Comparison of ENCODE assay signal across 10 mouse cellular contexts in genomic region chr11:101936421-101936820, GRCm38 (mm10). TPM values are rescaled to one million over a fixed set of nuclear protein-coding genes. Genes with fewer than 3 reads are reported as not detected.
A peak's percentile ranks its signal among the peaks of the same experiment; 100 is the strongest.
DNase-seq lines count a peak whose midpoint lies in the region; ATAC-seq and TF ChIP-seq lines count a peak whose summit lies in the region.
"Had no signal": no experiment of that assay in that cellular context is flagged by ENCODE, and none has a peak within 500 bp of the region (broad histone marks: within the 10 kb centered on the region; RNA-seq: fewer than 3 reads in every experiment).

No protein-coding gene starts in this region.

- intact Hi-C loops in heart, postnatal 10 days (cut with DNase I) = no loop called here

- no peak for TF ChIP-seq CTCF in small intestine, adult 2 months (IDR thresholded peaks at IDR 0.05; ENCODE audit: extremely low read depth, insufficient read length, insufficient replicate concordance, low read depth, low read length)

- no peak overlapping the region for H3K27ac ChIP-seq in heart, embryonic 10.5 days
- no peak overlapping the region for H3K27ac ChIP-seq in midbrain, embryonic 11.5 days (ENCODE audit: low read depth, low read length)
- no peak overlapping the region for H3K27ac ChIP-seq in midbrain, embryonic 13.5 days
- H3K27ac ChIP-seq in hindbrain, embryonic 15.5 days (replicated peaks) = no peak overlapping the region
- H3K27ac ChIP-seq in small intestine, adult 2 months (ENCODE audit: insufficient read depth, low read depth, low read length) = peak overlapping the region; percentile 6; the same call in 1 of the 2 replicates

- ATAC-seq in midbrain, embryonic 11.5 days (ENCODE audit: low FRiP score) = no peak
- ATAC-seq in midbrain, embryonic 13.5 days = no peak
- ATAC-seq in hindbrain, embryonic 15.5 days (ENCODE audit: low FRiP score, low read depth) = no peak

- 27% methylated on average over 7 of the region's 7 CpGs for WGBS in heart, embryonic 10.5 days
- WGBS in midbrain, embryonic 11.5 days = 26% methylated on average over 7 of the region's 7 CpGs
- 32% methylated on average over 7 of the region's 7 CpGs for WGBS in midbrain, embryonic 13.5 days
- 30% methylated on average over 7 of the region's 7 CpGs for WGBS in hindbrain, embryonic 15.5 days
- 46% methylated on average over 7 of the region's 7 CpGs for WGBS in small intestine, adult 2 months

- DNase-seq in heart, embryonic 10.5 days (ENCODE audit: low spot score) = no peak
- DNase-seq in heart, postnatal 10 days = no peak
- DNase-seq in midbrain, embryonic 11.5 days (ENCODE audit: low spot score, missing footprints) = no peak
- DNase-seq in adrenal gland, postnatal 36 days = no peak
- no peak for DNase-seq in right cerebral cortex, postnatal 36 days (ENCODE audit: low spot score in 2 of 2)

- no peak overlapping the region for H3K9ac ChIP-seq in midbrain, embryonic 11.5 days (ENCODE audit: low read length)
- H3K9ac ChIP-seq in midbrain, embryonic 13.5 days (replicated peaks) = no peak overlapping the region
- no peak overlapping the region for H3K9ac ChIP-seq in hindbrain, embryonic 15.5 days

- peaks cover 21% of the 10 kb centered on the region for H3K27me3 ChIP-seq in heart, embryonic 10.5 days (ENCODE audit: insufficient read depth, poor library complexity, severe bottlenecking)
- H3K27me3 ChIP-seq in midbrain, embryonic 11.5 days (ENCODE audit: control insufficient read depth, insufficient read depth, low read length) = peaks cover 13% of the 10 kb centered on the region; the same call in 1 of the 2 replicates
- peaks cover 34% of the 10 kb centered on the region for H3K27me3 ChIP-seq in midbrain, embryonic 13.5 days
- 0 out of 2 replicates have a peak, but pooled peaks cover 4% of the 10 kb centered on the region for H3K27me3 ChIP-seq in hindbrain, embryonic 15.5 days
- peaks cover 3% of the 10 kb centered on the region for H3K27me3 ChIP-seq in small intestine, adult 2 months (ENCODE audit: control insufficient read depth, insufficient read depth, low read length)

- H3K36me3 ChIP-seq in heart, embryonic 10.5 days = no peaks in the 10 kb centered on the region
- H3K36me3 ChIP-seq in midbrain, embryonic 11.5 days (ENCODE audit: control insufficient read depth, insufficient read depth, low read length) = no peaks in the 10 kb centered on the region
- no peaks in the 10 kb centered on the region for H3K36me3 ChIP-seq in midbrain, embryonic 13.5 days
- H3K36me3 ChIP-seq in hindbrain, embryonic 15.5 days = no peaks in the 10 kb centered on the region
- H3K36me3 ChIP-seq in small intestine, adult 2 months (ENCODE audit: control insufficient read depth, insufficient read depth, low read length) = no peaks in the 10 kb centered on the region

- TF ChIP-seq POLR2A in small intestine, adult 2 months (IDR thresholded peaks at IDR 0.05; ENCODE audit: low read depth, low read length) = no peak

- H3K4me1 ChIP-seq in heart, embryonic 10.5 days = peaks cover 43% of the 10 kb centered on the region
- H3K4me1 ChIP-seq in midbrain, embryonic 11.5 days (ENCODE audit: control insufficient read depth, insufficient read depth, low read length) = peaks cover 4% of the 10 kb centered on the region
- H3K4me1 ChIP-seq in midbrain, embryonic 13.5 days (replicated peaks) = peaks cover 11% of the 10 kb centered on the region
- H3K4me1 ChIP-seq in hindbrain, embryonic 15.5 days (replicated peaks) = peaks cover 15% of the 10 kb centered on the region
- peaks cover 9% of the 10 kb centered on the region for H3K4me1 ChIP-seq in small intestine, adult 2 months (ENCODE audit: control insufficient read depth, insufficient read depth, insufficient read length, low read length)

- no peaks in the 10 kb centered on the region for H3K9me3 ChIP-seq in heart, embryonic 10.5 days
- no peaks in the 10 kb centered on the region for H3K9me3 ChIP-seq in midbrain, embryonic 11.5 days (ENCODE audit: control insufficient read depth, low read length)
- no peaks in the 10 kb centered on the region for H3K9me3 ChIP-seq in midbrain, embryonic 13.5 days
- no peaks in the 10 kb centered on the region for H3K9me3 ChIP-seq in hindbrain, embryonic 15.5 days

- peak overlapping the region; percentile 78; the same call in 1 of the 2 replicates for H3K4me2 ChIP-seq in midbrain, embryonic 11.5 days
- H3K4me2 ChIP-seq in midbrain, embryonic 13.5 days (replicated peaks) = no peak overlapping the region; the same call in 1 of the 2 replicates
- H3K4me2 ChIP-seq in hindbrain, embryonic 15.5 days = peak overlapping the region; percentile 86

- H3K4me3 ChIP-seq in heart, embryonic 10.5 days = peak overlapping the region; percentile 59
- no peak overlapping the region for H3K4me3 ChIP-seq in midbrain, embryonic 11.5 days (ENCODE audit: low read depth, low read length)
- no peak overlapping the region; the same call in 1 of the 2 replicates for H3K4me3 ChIP-seq in midbrain, embryonic 13.5 days (replicated peaks)
- no peak overlapping the region for H3K4me3 ChIP-seq in hindbrain, embryonic 15.5 days
- no peak overlapping the region for H3K4me3 ChIP-seq in small intestine, adult 2 months (ENCODE audit: low read depth, low read length)

RNA-seq across cellular contexts. Expression of gene Sost, which starts 30.4 kb away (rescaled TPM):
- 0.36 and 0.96 TPM in 2 replicates for polyA plus RNA-seq in heart, embryonic 10.5 days (2016; fragmentation: Nextera tagmentation; extraction: Ambion mirVana)
- total RNA-seq in heart, postnatal 10 days (2021) = 1 to 10 TPM; 1.5 to 2.2 TPM
- polyA plus RNA-seq in midbrain, embryonic 11.5 days (2014; fragmentation: Nextera tagmentation; extraction: Ambion mirVana) = not detected in 2 replicates
- 0.07 and 0.24 TPM in 2 replicates for polyA plus RNA-seq in midbrain, embryonic 13.5 days (2015; fragmentation: Nextera tagmentation; extraction: Ambion mirVana)
- 0.06 and 0.09 TPM in 2 replicates for polyA plus RNA-seq in hindbrain, embryonic 15.5 days (2015; fragmentation: Nextera tagmentation; extraction: Ambion mirVana)
- polyA plus RNA-seq in small intestine, adult 2 months (2012; rRNA removed) = not detected in 2 replicates
- not detected for total RNA-seq in adrenal gland, postnatal 36 days (2021)
- total RNA-seq: left cerebral cortex, postnatal 4 days had no signal

RNA-seq across cellular contexts. Expression of gene Meox1, which starts 42.2 kb away (rescaled TPM):
- 5.7 and 8.2 TPM in 2 replicates for polyA plus RNA-seq in heart, embryonic 10.5 days (2016; fragmentation: Nextera tagmentation; extraction: Ambion mirVana)
- total RNA-seq in heart, postnatal 10 days (2021) = 10 to 100 TPM; 23.7 to 27.5 TPM
- 0.29 TPM in 1 of 2 replicates, not detected in the other for polyA plus RNA-seq in midbrain, embryonic 11.5 days (2014; fragmentation: Nextera tagmentation; extraction: Ambion mirVana)
- 0.12 and 0.13 TPM in 2 replicates for polyA plus RNA-seq in midbrain, embryonic 13.5 days (2015; fragmentation: Nextera tagmentation; extraction: Ambion mirVana)
- polyA plus RNA-seq in hindbrain, embryonic 15.5 days (2015; fragmentation: Nextera tagmentation; extraction: Ambion mirVana) = 0.50 and 0.51 TPM in 2 replicates
- polyA plus RNA-seq in small intestine, adult 2 months (2012; rRNA removed) = 0.42 and 0.65 TPM in 2 replicates
- 1 to 10 TPM; 3.6 to 6.0 TPM for total RNA-seq in adrenal gland, postnatal 36 days (2021)

RNA-seq across cellular contexts. Expression of gene Cfap97d1, which starts 47.7 kb away (rescaled TPM):
- polyA plus RNA-seq in heart, embryonic 10.5 days (2016; fragmentation: Nextera tagmentation; extraction: Ambion mirVana) = not detected in 2 replicates
- total RNA-seq in heart, postnatal 10 days (2021) = not detected
- polyA plus RNA-seq in midbrain, embryonic 11.5 days (2014; fragmentation: Nextera tagmentation; extraction: Ambion mirVana) = not detected in 2 replicates
- polyA plus RNA-seq in midbrain, embryonic 13.5 days (2015; fragmentation: Nextera tagmentation; extraction: Ambion mirVana) = not detected in 2 replicates
- polyA plus RNA-seq in hindbrain, embryonic 15.5 days (2015; fragmentation: Nextera tagmentation; extraction: Ambion mirVana) = not detected in 2 replicates
- polyA plus RNA-seq in small intestine, adult 2 months (2012; rRNA removed) = not detected in 2 replicates
- not detected for total RNA-seq in adrenal gland, postnatal 36 days (2021)
- total RNA-seq: left cerebral cortex, postnatal 4 days had no signal
- polyA plus RNA-seq: heart, postnatal 0 days had no signal

RNA-seq across cellular contexts. Expression of gene Dusp3, which starts 50.4 kb away (rescaled TPM):
- polyA plus RNA-seq in heart, embryonic 10.5 days (2016; fragmentation: Nextera tagmentation; extraction: Ambion mirVana) = 32.3 and 47.3 TPM in 2 replicates
- total RNA-seq in heart, postnatal 10 days (2021) = 100 to 1,000 TPM; 145 to 170 TPM
- polyA plus RNA-seq in midbrain, embryonic 11.5 days (2014; fragmentation: Nextera tagmentation; extraction: Ambion mirVana) = 11.1 and 11.6 TPM in 2 replicates
- 11.3 and 11.8 TPM in 2 replicates for polyA plus RNA-seq in midbrain, embryonic 13.5 days (2015; fragmentation: Nextera tagmentation; extraction: Ambion mirVana)
- 25.4 and 25.9 TPM in 2 replicates for polyA plus RNA-seq in hindbrain, embryonic 15.5 days (2015; fragmentation: Nextera tagmentation; extraction: Ambion mirVana)
- 27.9 and 28.0 TPM in 2 replicates for polyA plus RNA-seq in small intestine, adult 2 months (2012; rRNA removed)
- 100 to 1,000 TPM in 1 of 2 experiments, 10 to 100 TPM in 1; 98.6 to 132 TPM for total RNA-seq in adrenal gland, postnatal 36 days (2021)
